Mouse (Mus musculus) megakaryocyte, adult 5-6 weeks (primary cell): ENCODE results near the gene Foxred2. TPM values are rescaled to one million over a fixed set of nuclear protein-coding genes. Genes with fewer than 3 reads are reported as not detected.
A peak's percentile ranks its signal among the peaks of the same experiment; 100 is the strongest.

Experiments used
- ATAC-seq: 2 replicates; pipeline ENCODE4 v1.8.0; 2016; ENCODE audit warnings: mild to moderate bottlenecking, inconsistent platforms; ENCODE audit not compliant: poor library complexity, severe bottlenecking
- total RNA-seq, 2 experiments: library from RNA; stranded (forward) in 1 of 2; stranded (reverse) in 1 of 2; fragments of 153-499, 151-499 nt in 1 of 2; fragments of 221-1000, 200-1000 nt in 1 of 2; gene quantifications; 2 replicates each; pipeline versions ENCODE4 v1.2.3 to v1.2.4; 2015 to 2017

Gene Foxred2
- total RNA-seq, 2 experiments from 2014 or later: 31.5 to 38.2 TPM

DNA sequence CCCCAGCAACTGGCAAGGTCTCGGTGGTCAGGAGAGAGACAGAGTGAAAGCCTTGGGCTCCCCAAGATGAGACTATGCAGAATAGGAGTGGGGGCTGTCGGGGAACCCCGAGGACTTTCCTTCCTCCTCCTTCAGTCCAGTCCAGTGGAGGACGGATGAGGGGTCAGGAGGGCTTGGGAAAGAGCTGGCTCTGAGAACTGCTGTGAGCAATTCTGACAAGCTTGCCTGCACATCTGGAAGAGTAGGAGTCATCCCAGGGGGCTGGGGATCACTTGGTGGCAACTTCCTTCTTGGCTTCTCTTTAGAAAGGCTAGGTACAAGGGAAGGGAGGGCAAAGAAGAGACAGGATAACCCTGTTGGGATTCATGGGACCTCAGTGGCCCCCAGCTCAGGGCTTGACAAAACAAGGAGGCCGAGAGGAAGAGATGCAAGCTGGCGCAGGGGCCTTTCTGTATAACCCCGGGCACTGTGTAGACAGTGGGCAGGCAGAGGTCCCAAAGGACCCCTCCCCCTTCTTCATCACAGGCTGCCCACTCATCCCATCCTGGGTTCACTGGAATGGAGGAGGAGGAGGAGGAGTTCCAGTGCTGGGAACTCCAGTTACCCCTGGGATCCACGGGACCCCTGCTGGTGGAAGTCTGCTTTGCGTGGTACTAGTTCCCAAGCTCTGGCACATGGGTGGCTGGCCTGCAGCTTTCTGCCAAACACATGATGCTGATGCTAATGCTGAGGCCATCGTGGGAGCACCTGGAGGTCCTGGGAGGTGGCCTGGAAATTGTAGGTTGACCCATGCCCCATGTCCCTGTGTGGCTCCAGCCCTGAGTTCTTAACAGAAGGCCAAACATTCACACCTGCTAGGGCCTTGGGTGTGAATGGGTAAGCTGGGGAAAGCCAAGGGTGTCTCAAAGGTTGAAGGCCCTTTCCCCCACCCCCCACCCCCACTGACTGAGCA lies 35.7 kb downstream of the Foxred2 start:
- no peak for ATAC-seq

DNA sequence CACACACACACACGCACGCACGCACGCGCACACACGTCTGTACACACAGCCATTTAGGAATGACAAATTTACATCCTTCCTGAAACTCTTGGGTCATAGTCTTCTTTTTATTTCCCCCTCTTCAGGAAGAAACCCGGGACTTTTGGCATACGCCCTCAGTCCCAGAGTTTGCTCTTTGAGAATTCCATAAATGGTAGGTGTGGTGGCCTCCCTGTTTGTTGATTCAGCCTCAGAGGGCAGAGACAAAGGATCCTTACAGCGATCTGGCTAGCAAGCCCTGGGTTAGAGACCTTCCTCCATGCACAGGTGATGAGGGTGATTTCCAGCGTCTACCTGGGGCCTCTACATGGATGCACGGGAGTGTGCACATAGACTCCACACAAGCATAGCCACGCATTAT lies 37.1 kb downstream of the Foxred2 start:
- ATAC-seq: no peak

DNA sequence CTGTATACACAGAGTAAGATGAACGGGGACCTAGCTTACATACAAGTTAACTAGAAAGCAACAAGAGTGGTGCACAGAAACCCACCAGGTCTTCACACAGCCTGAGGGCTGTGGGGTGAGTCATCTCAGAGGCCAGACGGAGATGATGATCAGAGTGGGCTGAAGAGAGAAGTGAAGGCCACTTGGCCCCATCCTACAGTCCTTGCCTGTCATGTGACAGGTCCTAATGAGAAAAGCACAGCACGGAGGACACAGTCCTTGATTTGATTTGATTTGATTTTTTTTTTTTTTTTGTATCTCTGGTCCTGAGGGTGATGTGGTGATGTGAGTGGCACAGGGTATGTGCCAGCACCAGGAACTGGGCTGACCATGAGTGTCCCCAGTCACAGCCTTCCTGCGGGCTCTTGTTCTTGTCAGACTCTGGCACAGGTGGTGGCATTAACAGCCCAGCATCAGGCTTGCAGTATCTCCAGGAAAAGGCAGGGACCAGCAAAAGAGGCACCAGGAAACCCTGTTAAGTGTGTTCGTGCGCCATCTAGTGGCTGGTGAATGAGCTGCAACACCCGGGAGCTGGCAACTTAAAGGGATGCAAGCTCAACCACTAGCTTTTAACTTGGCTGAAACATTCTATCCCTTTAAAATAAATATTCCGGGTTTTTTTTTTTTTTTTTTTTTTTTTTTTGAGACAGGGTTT lies 39.5 kb downstream of the Foxred2 start:
- ATAC-seq: peak; percentile 89

DNA sequence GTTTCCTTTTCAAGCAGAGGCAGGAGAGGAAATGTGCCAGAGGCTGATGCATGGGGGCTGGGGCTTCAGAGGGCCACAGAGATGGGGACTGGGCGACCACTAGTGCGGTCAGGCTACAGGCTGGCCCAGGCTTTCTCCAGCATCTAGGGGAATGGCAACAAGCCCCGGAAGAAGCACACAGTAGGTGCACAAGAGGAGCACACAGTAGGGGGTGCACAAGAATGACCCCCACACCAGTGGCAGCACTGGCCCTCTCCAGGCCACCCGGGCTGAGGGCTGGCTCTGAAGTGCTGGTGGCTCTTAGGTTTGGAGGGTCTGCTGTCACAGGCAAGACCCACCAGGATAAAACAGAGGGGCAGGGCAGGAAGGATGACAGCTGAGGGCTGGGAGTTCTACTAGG lies 41.2 kb downstream of the Foxred2 start:
- no peak for ATAC-seq

DNA sequence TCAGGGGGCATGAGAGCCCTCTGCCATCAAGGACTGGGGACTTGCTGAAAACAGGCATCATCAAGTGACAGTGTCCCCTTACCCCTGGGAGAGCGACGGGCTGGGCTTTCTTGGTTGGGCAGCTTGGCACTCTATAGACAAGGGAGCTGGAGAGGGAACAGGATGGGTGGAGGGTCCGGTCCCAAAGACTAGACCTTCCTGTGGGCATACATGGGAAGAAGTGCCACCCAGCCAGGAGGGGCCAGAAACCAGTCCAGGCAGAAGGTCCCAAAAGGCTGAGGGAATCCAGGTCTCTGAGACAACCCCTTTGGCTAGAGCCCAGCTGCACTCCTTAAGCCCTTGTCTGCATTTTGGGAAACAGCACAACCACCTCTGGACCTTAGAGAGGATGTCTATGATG lies 42.0 kb downstream of the Foxred2 start:
- no peak for ATAC-seq

DNA sequence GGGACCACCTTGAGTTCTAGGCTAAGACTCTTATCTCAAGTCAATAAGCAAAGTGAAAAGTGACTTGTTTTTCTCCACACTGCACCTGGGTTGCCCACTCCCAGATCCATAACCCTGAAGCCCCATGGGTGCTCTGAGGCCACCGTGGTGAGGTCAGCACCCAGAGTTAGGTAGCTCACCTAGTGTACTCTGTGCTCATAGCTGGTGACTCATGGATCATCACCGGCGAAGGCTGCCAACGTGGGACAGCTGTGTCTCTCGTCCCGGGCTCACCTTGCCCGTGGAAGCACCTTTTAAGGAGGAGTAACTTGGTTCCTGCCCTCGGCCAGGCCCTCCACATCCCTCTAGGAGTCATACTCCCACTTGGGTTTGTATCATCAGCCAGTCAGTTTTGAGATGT lies 43.5 kb downstream of the Foxred2 start:
- ATAC-seq: no peak

DNA sequence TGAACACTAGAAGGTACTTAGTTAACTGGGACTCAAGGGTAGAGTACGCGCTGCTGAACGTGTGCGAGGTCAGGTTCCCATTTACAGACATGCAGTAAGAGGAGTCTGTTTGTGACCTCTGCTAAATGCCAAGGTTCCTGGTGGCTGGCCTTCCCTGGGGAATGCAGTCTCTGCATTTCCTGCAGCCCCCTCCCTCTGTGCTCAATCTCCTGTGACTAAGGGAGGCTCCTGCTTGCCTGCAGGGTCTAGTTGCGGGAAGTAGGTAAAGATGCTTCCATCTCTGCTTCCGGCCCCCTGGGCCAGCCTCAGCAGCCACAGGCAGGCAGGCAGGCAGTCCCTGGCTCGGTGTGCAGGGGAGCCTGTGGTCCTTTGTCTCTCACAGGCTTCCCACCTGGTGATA lies 43.9 kb downstream of the Foxred2 start:
- ATAC-seq: no peak

DNA sequence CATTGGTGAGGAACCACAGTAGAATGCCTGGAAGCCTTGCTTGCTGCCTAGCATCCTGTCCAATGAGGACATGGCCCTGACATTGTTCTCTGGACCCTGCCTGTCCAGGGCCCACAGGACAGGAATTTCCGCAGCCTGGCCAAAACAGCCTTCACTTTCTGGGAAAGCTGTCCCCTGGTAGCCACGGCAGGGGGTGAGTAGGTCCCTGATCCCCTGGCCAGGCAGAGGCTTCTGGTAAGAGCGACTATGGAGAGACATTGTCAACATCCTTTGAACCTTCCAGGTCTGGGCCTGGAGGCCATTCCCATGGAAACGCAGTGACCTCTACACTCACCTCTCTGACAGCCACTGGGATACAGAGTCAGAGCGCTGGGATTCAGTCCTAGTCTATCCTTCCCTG lies 44.5 kb downstream of the Foxred2 start:
- no peak for ATAC-seq

DNA sequence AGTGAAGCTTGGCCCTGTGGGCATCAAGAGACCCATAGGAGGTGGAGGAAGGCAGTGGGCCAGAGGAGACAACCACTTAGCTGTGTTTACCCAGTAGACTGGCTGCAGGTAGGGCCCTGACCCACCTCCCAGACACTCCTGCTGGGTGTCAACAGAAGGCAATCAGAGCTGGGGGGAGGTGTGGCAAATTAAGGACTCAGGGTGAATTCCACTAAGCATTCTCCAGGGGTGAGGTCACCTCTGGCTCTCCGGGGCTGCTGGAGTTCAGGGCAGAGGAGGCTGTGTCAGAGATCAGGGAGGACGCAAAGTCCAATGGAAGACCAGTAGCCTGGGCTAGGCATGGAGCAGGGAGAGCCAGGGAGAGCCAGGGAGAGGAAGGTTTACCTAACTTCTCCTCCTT lies 45.5 kb downstream of the Foxred2 start:
- no peak for ATAC-seq

DNA sequence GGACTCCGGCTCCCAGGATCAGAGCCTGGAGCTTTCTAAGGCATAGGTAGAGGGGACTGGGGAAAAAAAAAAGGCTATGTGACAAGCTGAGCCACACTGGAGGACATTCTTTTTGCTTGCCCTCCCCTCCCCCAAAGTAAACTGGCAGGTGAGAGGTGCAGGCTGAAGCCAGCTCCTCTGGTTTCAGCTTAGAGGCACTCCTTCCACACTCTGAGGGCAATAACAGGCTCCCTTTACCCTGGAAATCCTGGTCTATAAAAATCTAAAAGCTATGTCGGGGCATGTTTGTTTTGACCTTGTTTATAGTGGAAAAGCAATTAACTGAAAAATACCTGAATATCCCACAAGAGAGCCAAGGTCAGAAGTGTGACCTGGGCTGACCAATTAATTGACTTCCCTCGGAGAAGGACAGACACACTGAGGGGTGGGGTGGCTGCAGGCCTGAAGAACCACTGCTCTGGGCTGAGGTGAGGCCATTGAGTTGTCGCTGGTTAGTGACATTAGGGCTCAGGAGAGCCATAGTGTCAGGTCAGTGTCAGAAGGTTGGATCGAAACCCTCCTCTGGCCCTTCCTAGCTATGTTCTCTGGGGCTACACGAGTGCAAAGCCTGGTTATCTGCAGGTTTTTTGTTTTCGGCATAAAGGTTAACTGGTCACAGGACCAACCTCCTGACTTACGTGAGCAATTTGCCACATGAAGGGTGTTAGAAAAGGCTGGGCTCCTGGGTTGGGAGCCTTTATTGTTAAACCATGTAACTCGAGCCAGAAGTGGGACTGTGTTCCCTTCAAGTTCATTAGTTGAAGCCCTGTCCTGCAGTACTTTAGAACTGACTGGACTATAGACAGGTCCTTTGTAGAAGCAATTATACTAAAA lies 48.6 kb downstream of the Foxred2 start:
- no peak for ATAC-seq

DNA sequence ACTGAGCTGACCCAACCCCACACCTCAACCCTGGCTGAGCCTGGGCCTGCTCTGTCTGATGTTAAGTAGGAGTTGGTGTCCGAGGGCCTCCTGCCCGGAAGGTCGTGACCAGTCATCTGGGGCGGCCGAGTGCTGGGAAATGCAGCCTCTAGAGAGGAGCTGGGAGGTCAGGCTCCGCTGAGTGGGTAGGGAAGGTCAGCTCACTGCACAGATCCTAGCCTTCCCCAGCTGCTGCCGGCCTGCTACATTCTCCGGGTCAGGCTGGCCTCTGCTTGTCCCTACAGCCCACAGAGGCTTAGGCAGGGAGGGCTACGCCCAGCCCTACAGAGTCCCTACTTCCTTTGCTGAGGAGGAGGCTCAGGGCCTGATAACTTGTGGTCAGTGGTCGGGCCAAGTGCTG lies 50.0 kb downstream of the Foxred2 start:
- ATAC-seq: no peak

DNA sequence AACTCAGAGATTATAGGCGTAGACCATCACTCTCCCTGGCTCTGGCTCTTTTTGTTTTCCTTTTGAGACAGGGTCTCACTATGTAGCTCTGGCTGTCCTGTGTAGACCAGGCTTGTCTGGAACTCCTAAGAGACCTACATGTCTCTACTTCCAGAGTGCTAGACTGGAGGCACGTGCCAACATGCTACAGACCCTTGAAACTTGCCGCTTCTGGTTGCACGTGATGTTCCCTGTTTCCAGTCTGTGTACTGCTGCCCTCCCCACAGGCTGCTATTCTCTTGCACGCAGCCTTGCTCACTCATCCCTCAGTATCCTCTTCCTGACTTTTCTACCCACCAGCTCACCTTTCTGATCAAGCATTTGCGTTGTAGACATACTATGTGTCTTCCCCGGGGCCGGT lies 50.4 kb downstream of the Foxred2 start:
- ATAC-seq: no peak

DNA sequence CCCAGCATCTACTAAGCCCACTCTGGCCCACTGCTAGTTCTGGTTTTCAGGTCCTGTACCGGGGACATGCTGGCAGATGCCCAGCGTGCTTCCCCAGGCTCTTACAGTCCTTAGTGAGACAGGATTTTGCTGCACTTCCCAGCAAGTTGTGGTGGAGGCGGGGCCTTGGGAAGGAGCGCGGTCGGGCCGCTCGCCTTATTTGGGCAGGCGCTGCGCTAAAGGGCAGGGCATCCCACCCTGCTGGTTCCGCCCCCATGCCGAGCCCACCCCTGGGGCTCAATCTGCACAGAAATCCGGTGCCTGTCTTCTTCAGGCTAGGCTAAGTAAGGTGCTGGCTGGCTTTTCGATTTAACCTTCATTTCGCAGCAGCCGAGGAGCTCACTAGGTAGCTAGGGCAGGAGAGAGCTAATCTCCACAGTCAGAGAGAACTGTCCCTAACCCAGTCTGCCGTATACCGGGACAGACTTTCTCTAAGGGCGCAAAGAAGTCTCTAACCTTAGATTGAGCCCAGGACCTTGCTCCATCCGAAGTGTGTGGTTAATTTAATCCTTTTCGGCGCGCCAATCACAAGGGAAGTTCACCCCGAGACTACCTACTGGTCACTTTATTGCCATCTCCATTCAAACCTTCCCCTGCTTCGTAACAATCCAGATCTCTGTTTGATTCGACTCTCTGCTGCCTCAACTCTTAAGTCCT lies 51.1 kb downstream of the Foxred2 start:
- peak; percentile 83 for ATAC-seq

DNA sequence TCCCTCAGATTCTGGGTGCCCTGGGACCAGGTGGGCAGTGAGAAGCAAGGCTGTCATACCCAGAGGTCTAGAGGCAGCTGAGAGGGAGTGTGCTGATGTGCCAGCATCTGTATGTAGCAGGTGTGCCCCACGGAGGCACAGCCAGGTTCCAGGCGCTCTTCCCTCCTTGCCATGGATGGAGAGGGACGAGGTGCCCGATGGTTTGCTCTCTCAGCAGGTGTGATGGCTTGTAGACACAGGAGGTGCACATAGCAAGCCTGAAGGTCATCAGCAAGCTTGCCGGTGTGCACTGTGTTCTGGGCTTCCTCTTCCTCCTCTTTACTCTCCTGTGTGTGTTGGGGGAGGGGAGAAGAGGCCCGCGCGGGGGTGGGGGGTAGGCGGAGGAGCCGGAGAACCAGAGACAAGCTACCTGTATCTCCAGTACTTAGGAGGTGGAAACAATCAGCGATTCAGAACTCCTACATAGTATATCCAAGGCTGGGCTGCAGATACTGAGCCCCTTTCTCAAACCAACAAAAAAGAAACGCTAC lies 52.1 kb downstream of the Foxred2 start:
- ATAC-seq: peak; percentile 71

DNA sequence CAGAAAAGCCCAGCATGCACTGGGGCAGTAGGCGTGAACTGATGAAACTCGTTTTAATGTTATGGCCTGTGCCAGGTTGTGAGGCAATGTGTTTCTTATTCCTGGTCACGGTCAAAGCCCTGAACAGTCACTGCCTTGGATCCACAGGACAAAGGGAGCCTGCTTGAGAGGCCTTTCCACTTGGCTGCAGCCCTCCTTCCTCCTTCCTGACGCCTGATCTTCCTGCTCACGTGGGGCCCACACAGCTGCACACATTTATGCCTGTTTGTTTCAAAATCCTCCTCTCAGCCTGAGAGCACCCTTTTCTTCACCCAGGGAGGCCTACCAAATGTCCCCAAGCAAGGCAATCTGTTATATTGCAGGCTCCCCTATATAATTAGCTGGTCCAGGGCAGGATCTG lies 53.3 kb downstream of the Foxred2 start:
- no peak for ATAC-seq

DNA sequence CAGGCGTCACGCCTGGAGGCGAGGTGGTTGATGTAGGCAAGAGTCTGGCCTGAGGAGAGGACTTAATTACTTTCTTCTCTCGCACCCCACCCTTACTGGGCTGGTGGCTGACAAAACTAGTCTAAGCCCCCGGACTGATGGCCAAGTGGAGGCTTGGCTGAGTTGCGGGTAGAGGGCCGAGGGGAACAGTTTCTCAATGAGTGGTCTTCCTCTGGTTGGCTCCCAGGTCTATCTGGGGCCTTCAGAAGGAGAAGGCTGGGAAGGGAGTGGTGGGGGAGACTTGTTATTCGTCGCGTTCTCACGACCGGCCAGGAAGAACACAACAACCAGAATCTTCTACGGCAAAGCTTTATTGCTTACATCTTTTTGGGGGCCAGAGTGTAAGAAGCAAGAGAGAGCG lies 61.6 kb downstream of the Foxred2 start:
- no peak for ATAC-seq

DNA sequence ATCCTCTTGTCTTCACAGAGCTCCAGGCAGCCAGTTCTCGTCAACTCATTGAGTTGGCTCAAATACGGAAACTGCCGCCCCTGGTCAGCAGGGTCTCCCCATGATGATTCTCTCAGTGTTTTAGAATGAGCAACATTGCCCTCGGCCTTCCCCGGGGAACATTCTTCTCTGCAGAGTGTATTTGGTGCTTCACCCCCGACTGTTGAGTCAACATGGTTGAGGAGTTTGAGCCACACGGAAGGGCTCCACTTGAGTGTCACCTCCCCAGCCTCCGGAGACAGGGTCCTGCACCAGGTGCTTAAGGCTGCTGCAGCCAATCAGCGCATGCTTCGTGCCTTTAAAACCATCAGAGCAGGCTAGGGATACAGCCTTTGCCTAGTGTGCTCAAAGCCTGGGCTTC lies 63.2 kb downstream of the Foxred2 start:
- no peak for ATAC-seq

DNA sequence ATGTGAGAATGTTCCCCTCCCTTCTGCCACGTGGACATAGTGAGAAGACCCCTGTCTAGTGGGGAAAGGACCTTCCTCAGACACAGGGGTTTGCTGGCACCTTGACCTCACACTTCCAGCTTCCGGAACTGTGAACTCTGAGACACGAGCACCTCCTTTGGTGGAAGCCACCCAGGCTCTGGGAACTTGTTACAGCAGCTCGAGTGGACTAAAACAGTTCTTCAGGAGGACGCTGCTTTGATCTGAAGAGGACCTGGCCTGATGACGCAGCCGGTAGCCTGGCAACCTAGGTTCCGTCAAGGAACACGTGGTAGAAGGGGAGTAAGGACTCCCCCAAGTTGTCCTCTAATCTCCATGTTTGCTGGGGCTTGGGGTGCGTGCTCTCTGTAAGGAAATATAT lies 64.1 kb downstream of the Foxred2 start:
- ATAC-seq: no peak

DNA sequence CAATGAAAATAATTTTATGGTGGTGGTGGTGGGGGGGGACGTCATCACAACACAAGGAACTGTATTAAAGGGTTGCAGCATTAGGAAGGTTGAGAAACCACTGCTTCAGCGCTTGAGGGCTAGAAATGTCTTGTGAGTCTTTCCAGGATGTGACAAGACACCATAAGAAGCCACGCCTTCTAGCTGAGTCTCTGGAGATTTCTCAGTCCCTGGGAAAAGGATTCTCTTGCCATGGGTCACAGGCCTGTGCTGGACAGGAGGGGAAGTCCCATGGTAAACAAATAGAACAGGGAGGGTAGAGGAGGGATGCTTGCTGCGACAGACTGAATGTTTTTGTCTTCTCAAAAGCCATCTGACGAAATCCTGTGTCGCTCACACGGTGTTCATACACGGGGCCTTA lies 64.8 kb downstream of the Foxred2 start:
- peak; percentile 93 for ATAC-seq
